In genomic region chr1:88752332-88752731, GRCm38 (mm10) we compare ENCODE assay signal across 8 mouse cellular contexts. TPM values are rescaled to one million over a fixed set of nuclear protein-coding genes. Genes with fewer than 3 reads are reported as not detected.
A peak's percentile ranks its signal among the peaks of the same experiment; 100 is the strongest.
DNase-seq lines count a peak whose midpoint lies in the region.

No protein-coding gene starts in this region.

- peak; percentile 35 for DNase-seq in adrenal gland, postnatal 14 days
- DNase-seq in adrenal gland, adult (ENCODE audit: inconsistent age in 2 of 2, low spot score in 1 of 2) = no peak
- DNase-seq in right cerebral cortex, postnatal 4 days = peak; percentile 42
- DNase-seq in right cerebral cortex, postnatal 36 days (ENCODE audit: low spot score in 2 of 2) = no peak
- peak; percentile 31 to 61 for DNase-seq in layer of hippocampus, postnatal 10 days (ENCODE audit: low spot score in 2 of 2)
- peak; percentile 34 for DNase-seq in retina, postnatal 7 days (ENCODE audit: low read depth, low spot score)
- no peak for DNase-seq in adrenal gland, adult 18-20 months (ENCODE audit: low spot score in 2 of 2)
- DNase-seq in thymus, postnatal 36 days = no peak

RNA-seq across cellular contexts. Expression of gene Arl4c, which starts 50.3 kb away (rescaled TPM):
- 10.3 and 16.5 TPM in 2 replicates for total RNA-seq in adrenal gland, postnatal 14 days (2021)
- total RNA-seq in layer of hippocampus, postnatal 10 days (2021) = 10 to 100 TPM; 52.3 to 52.5 TPM
- 10 to 100 TPM in 1 of 2 experiments, 1 to 10 TPM in 1; 9.8 to 10.3 TPM for total RNA-seq in adrenal gland, adult 18-20 months (2021)

Comparison
In these comparisons a context has a peak if more than half of its experiments do, and no peak if none do; other contexts are left out.
1. DNase-seq: peak in adrenal gland, postnatal 14 days (single experiment), right cerebral cortex, postnatal 4 days (single experiment), layer of hippocampus, postnatal 10 days (2 of 2) and retina, postnatal 7 days (single experiment); none in adrenal gland, adult (0 of 2), right cerebral cortex, postnatal 36 days (0 of 2), adrenal gland, adult 18-20 months (0 of 2) and thymus, postnatal 36 days (0 of 2).